Mouse (Mus musculus) cortical plate, adult 2 months (tissue): ENCODE results near the gene Tomm40.

ENCODE experiments used
- CTCF ChIP-seq: fragments of 200-500 bp; IDR thresholded peaks from 2 replicates; pipeline ENCODE4 v1.5.1; 2011; ENCODE audit warnings: mild to moderate bottlenecking, control low read depth, low read length; ENCODE audit not compliant: insufficient read depth; ENCODE audit errors: extremely low read depth
- POLR2A ChIP-seq: fragments of 200-500 bp; IDR thresholded peaks from 2 replicates; pipeline ENCODE4 v1.6.1; 2011; ENCODE audit warnings: mild to moderate bottlenecking, low read length, control low read depth; ENCODE audit not compliant: insufficient read depth; ENCODE audit errors: extremely low read depth

- TF ChIP-seq POLR2A: no peak
- TF ChIP-seq CTCF: no peak
Observed at GRCm38 (mm10) chr7:19740269-19740668, 25.0 kb upstream of the Tomm40 start.
